Mouse (Mus musculus): Measurements from ENCODE around the gene Zmat5. TPM values are rescaled to one million over a fixed set of nuclear protein-coding genes. Genes with fewer than 3 reads are reported as not detected.
A peak's percentile ranks its signal among the peaks of the same experiment; 100 is the strongest.

The Zmat5 gene
- polyA plus RNA-seq, 1 experiment from 2014 or later: 66.6 TPM

- DNase-seq (ENCODE audit: low spot score) (no peak), ATAC-seq (replicated peaks; ENCODE audit: insufficient number of reproducible peaks, low FRiP score, low TSS enrichment, low read depth) (no peak)
- Histone ChIP-seq H3K9me3 (replicated peaks; ENCODE audit: control insufficient read depth, low read length) (no peaks in the 10 kb centered on the region), H3K4me2 (ENCODE audit: low read depth, low read length) (no peak overlapping the region), H3K9ac (replicated peaks; ENCODE audit: low read length) (no peak overlapping the region), H3K4me1 (ENCODE audit: control insufficient read depth, insufficient read depth, low read length) (no peaks in the 10 kb centered on the region), H3K4me3 (ENCODE audit: low read depth, low read length) (no peak overlapping the region), H3K36me3 (replicated peaks; ENCODE audit: control insufficient read depth, insufficient read depth, low read depth, low read length) (no peaks in the 10 kb centered on the region; the same call in 1 of the 2 replicates), H3K27ac (replicated peaks; ENCODE audit: low read depth, low read length) (no peak overlapping the region), H3K27me3 (ENCODE audit: control insufficient read depth, insufficient read depth, low read length) (no peaks in the 10 kb centered on the region)
- 93% methylated on average over 1 of the region's 1 CpGs for WGBS
Observed at GRCm38 (mm10) chr11:4674593-4674992, 29.9 kb upstream of the Zmat5 start.

GRCm38 (mm10) chr11:4675126-4675562 is 29.3 kb upstream of the Zmat5 start:
- no peak overlapping the region for H3K27ac ChIP-seq (replicated peaks; ENCODE audit: low read depth, low read length)
- no peaks in the 10 kb centered on the region for H3K4me1 ChIP-seq (ENCODE audit: control insufficient read depth, insufficient read depth, low read length)
- WGBS: 88% methylated on average over 6 of the region's 6 CpGs
- no peaks in the 10 kb centered on the region for H3K9me3 ChIP-seq (replicated peaks; ENCODE audit: control insufficient read depth, low read length)
- H3K4me2 ChIP-seq (ENCODE audit: low read depth, low read length): no peak overlapping the region
- ATAC-seq (replicated peaks; ENCODE audit: insufficient number of reproducible peaks, low FRiP score, low TSS enrichment, low read depth): no peak
- no peak overlapping the region for H3K9ac ChIP-seq (replicated peaks; ENCODE audit: low read length)
- no peaks in the 10 kb centered on the region for H3K27me3 ChIP-seq (ENCODE audit: control insufficient read depth, insufficient read depth, low read length)
- H3K4me3 ChIP-seq (ENCODE audit: low read depth, low read length): no peak overlapping the region
- DNase-seq (ENCODE audit: low spot score): no peak
- no peaks in the 10 kb centered on the region; the same call in none of the 2 replicates for H3K36me3 ChIP-seq (replicated peaks; ENCODE audit: control insufficient read depth, insufficient read depth, low read depth, low read length)

GRCm38 (mm10) chr11:4675693-4676092 is 28.8 kb upstream of the Zmat5 start:
- H3K4me1 ChIP-seq (ENCODE audit: control insufficient read depth, insufficient read depth, low read length): no peaks in the 10 kb centered on the region
- no peak overlapping the region for H3K9ac ChIP-seq (replicated peaks; ENCODE audit: low read length)
- H3K4me2 ChIP-seq (ENCODE audit: low read depth, low read length): no peak overlapping the region
- DNase-seq (ENCODE audit: low spot score): no peak
- no peak for ATAC-seq (replicated peaks; ENCODE audit: insufficient number of reproducible peaks, low FRiP score, low TSS enrichment, low read depth)
- no peaks in the 10 kb centered on the region for H3K27me3 ChIP-seq (ENCODE audit: control insufficient read depth, insufficient read depth, low read length)
- no peak overlapping the region for H3K4me3 ChIP-seq (ENCODE audit: low read depth, low read length)
- H3K27ac ChIP-seq (replicated peaks; ENCODE audit: low read depth, low read length): no peak overlapping the region
- WGBS: 91% methylated on average over 6 of the region's 6 CpGs
- no peaks in the 10 kb centered on the region; the same call in none of the 2 replicates for H3K36me3 ChIP-seq (replicated peaks; ENCODE audit: control insufficient read depth, insufficient read depth, low read depth, low read length)
- H3K9me3 ChIP-seq (replicated peaks; ENCODE audit: control insufficient read depth, low read length): no peaks in the 10 kb centered on the region

GRCm38 (mm10) chr11:4677250-4677872 is 27.1 kb upstream of the Zmat5 start:
- WGBS: 88% methylated on average over 7 of the region's 7 CpGs
- Histone ChIP-seq H3K9ac (replicated peaks; ENCODE audit: low read length) (no peak overlapping the region), H3K4me1 (ENCODE audit: control insufficient read depth, insufficient read depth, low read length) (no peaks in the 10 kb centered on the region), H3K27me3 (ENCODE audit: control insufficient read depth, insufficient read depth, low read length) (no peaks in the 10 kb centered on the region), H3K4me3 (ENCODE audit: low read depth, low read length) (no peak overlapping the region), H3K9me3 (replicated peaks; ENCODE audit: control insufficient read depth, low read length) (no peaks in the 10 kb centered on the region), H3K27ac (replicated peaks; ENCODE audit: low read depth, low read length) (no peak overlapping the region), H3K4me2 (ENCODE audit: low read depth, low read length) (no peak overlapping the region), H3K36me3 (replicated peaks; ENCODE audit: control insufficient read depth, insufficient read depth, low read depth, low read length) (no peaks in the 10 kb centered on the region; the same call in none of the 2 replicates)
- DNase-seq (ENCODE audit: low spot score): no peak
- no peak for ATAC-seq (replicated peaks; ENCODE audit: insufficient number of reproducible peaks, low FRiP score, low TSS enrichment, low read depth)

GRCm38 (mm10) chr11:4678700-4679440 is 25.6 kb upstream of the Zmat5 start:
- Histone ChIP-seq H3K4me3 (ENCODE audit: low read depth, low read length) (no peak overlapping the region), H3K4me1 (ENCODE audit: control insufficient read depth, insufficient read depth, low read length) (no peaks in the 10 kb centered on the region), H3K27ac (replicated peaks; ENCODE audit: low read depth, low read length) (no peak overlapping the region), H3K4me2 (ENCODE audit: low read depth, low read length) (no peak overlapping the region), H3K36me3 (replicated peaks; ENCODE audit: control insufficient read depth, insufficient read depth, low read depth, low read length) (no peaks in the 10 kb centered on the region; the same call in none of the 2 replicates), H3K27me3 (ENCODE audit: control insufficient read depth, insufficient read depth, low read length) (no peaks in the 10 kb centered on the region), H3K9ac (replicated peaks; ENCODE audit: low read length) (no peak overlapping the region), H3K9me3 (replicated peaks; ENCODE audit: control insufficient read depth, low read length) (no peaks in the 10 kb centered on the region)
- ATAC-seq (replicated peaks; ENCODE audit: insufficient number of reproducible peaks, low FRiP score, low TSS enrichment, low read depth): 0 out of 2 replicates have a peak, but pooled peaks have one; percentile 58
- DNase-seq (ENCODE audit: low spot score): peak; percentile 33
- 64% methylated on average over 13 of the region's 13 CpGs for WGBS

- WGBS: 89% methylated on average over 12 of the region's 12 CpGs
- no peak overlapping the region for H3K9ac ChIP-seq (replicated peaks; ENCODE audit: low read length)
- H3K36me3 ChIP-seq (replicated peaks; ENCODE audit: control insufficient read depth, insufficient read depth, low read depth, low read length): no peaks in the 10 kb centered on the region; the same call in none of the 2 replicates
- no peak for ATAC-seq (replicated peaks; ENCODE audit: insufficient number of reproducible peaks, low FRiP score, low TSS enrichment, low read depth)
- DNase-seq (ENCODE audit: low spot score): no peak
- no peak overlapping the region for H3K27ac ChIP-seq (replicated peaks; ENCODE audit: low read depth, low read length)
- H3K27me3 ChIP-seq (ENCODE audit: control insufficient read depth, insufficient read depth, low read length): no peaks in the 10 kb centered on the region
- no peaks in the 10 kb centered on the region for H3K9me3 ChIP-seq (replicated peaks; ENCODE audit: control insufficient read depth, low read length)
- no peak overlapping the region for H3K4me3 ChIP-seq (ENCODE audit: low read depth, low read length)
- no peaks in the 10 kb centered on the region for H3K4me1 ChIP-seq (ENCODE audit: control insufficient read depth, insufficient read depth, low read length)
- no peak overlapping the region for H3K4me2 ChIP-seq (ENCODE audit: low read depth, low read length)
Observed at GRCm38 (mm10) chr11:4679441-4679832, 25.0 kb upstream of the Zmat5 start.

GRCm38 (mm10) chr11:4680126-4680525 is 24.4 kb upstream of the Zmat5 start:
- no peak for DNase-seq (ENCODE audit: low spot score)
- Histone ChIP-seq H3K4me3 (ENCODE audit: low read depth, low read length) (no peak overlapping the region), H3K9me3 (replicated peaks; ENCODE audit: control insufficient read depth, low read length) (no peaks in the 10 kb centered on the region), H3K9ac (replicated peaks; ENCODE audit: low read length) (no peak overlapping the region), H3K27me3 (ENCODE audit: control insufficient read depth, insufficient read depth, low read length) (no peaks in the 10 kb centered on the region), H3K4me1 (ENCODE audit: control insufficient read depth, insufficient read depth, low read length) (no peaks in the 10 kb centered on the region), H3K4me2 (ENCODE audit: low read depth, low read length) (no peak overlapping the region), H3K27ac (replicated peaks; ENCODE audit: low read depth, low read length) (no peak overlapping the region), H3K36me3 (replicated peaks; ENCODE audit: control insufficient read depth, insufficient read depth, low read depth, low read length) (no peaks in the 10 kb centered on the region; the same call in none of the 2 replicates)
- 36% methylated on average over 3 of the region's 3 CpGs for WGBS
- ATAC-seq (replicated peaks; ENCODE audit: insufficient number of reproducible peaks, low FRiP score, low TSS enrichment, low read depth): no peak

GRCm38 (mm10) chr11:4683516-4683915 is 21.0 kb upstream of the Zmat5 start:
- H3K27ac ChIP-seq (replicated peaks; ENCODE audit: low read depth, low read length): no peak overlapping the region
- DNase-seq (ENCODE audit: low spot score) (no peak), ATAC-seq (replicated peaks; ENCODE audit: insufficient number of reproducible peaks, low FRiP score, low TSS enrichment, low read depth) (no peak)
- H3K4me3 ChIP-seq (ENCODE audit: low read depth, low read length): no peak overlapping the region
- H3K4me1 ChIP-seq (ENCODE audit: control insufficient read depth, insufficient read depth, low read length): no peaks in the 10 kb centered on the region
- no peaks in the 10 kb centered on the region for H3K27me3 ChIP-seq (ENCODE audit: control insufficient read depth, insufficient read depth, low read length)
- H3K9me3 ChIP-seq (replicated peaks; ENCODE audit: control insufficient read depth, low read length): no peaks in the 10 kb centered on the region
- WGBS: 93% methylated on average over 6 of the region's 6 CpGs
- H3K36me3 ChIP-seq (replicated peaks; ENCODE audit: control insufficient read depth, insufficient read depth, low read depth, low read length): no peaks in the 10 kb centered on the region; the same call in none of the 2 replicates
- H3K9ac ChIP-seq (replicated peaks; ENCODE audit: low read length): no peak overlapping the region
- no peak overlapping the region for H3K4me2 ChIP-seq (ENCODE audit: low read depth, low read length)

Measured in embryonic facial prominence, embryonic 11.5 days (tissue).